Mouse (Mus musculus): ENCODE data around the gene Ldlrap1. TPM values are rescaled to one million over a fixed set of nuclear protein-coding genes. Genes with fewer than 3 reads are reported as not detected.
"Not testable (repeated sequence)": the region's sequence is repeated elsewhere in the genome, so short reads cannot be mapped to it uniquely, and the experiment has no call there.

The Ldlrap1 gene
- 10 to 100 TPM; 26.1 to 42.4 TPM for polyA plus RNA-seq (2017; shearing (Covaris generic))

GRCm38 (mm10) chr4:134767426-134768225 lies at the start of gene Ldlrap1:
TSS of gene Ldlrap1 (minus strand) at chr4:134768024.
- peak; percentile 89 for ATAC-seq

- ATAC-seq = no peak
These were observed 46.4 kb upstream of the Ldlrap1 start for GRCm38 (mm10) chr4:134814229-134814571.

- no peak for ATAC-seq
These were observed 45.8 kb upstream of the Ldlrap1 start for GRCm38 (mm10) chr4:134813406-134814228.

GRCm38 (mm10) chr4:134804765-134805164 lies 36.9 kb upstream of the Ldlrap1 start:
- ATAC-seq = no peak

- ATAC-seq = no peak
These were observed 34.9 kb upstream of the Ldlrap1 start for GRCm38 (mm10) chr4:134802765-134803164.

- no peak for ATAC-seq
These were observed 34.3 kb upstream of the Ldlrap1 start for GRCm38 (mm10) chr4:134802155-134802554.

GRCm38 (mm10) chr4:134800693-134801092 lies 32.9 kb upstream of the Ldlrap1 start:
- no peak for ATAC-seq

- no peak for ATAC-seq
These were observed 32.3 kb upstream of the Ldlrap1 start for GRCm38 (mm10) chr4:134800098-134800497.

- peak; percentile 20 for ATAC-seq
These were observed 31.4 kb upstream of the Ldlrap1 start for GRCm38 (mm10) chr4:134799272-134799671.

GRCm38 (mm10) chr4:134798861-134799260 lies 31.0 kb upstream of the Ldlrap1 start:
- ATAC-seq = no peak

- no peak for ATAC-seq
These were observed 29.8 kb upstream of the Ldlrap1 start for GRCm38 (mm10) chr4:134797621-134798020.

- ATAC-seq = peak; percentile 88
These were observed 28.9 kb upstream of the Ldlrap1 start for GRCm38 (mm10) chr4:134796581-134797361.

GRCm38 (mm10) chr4:134795819-134796485 lies 28.1 kb upstream of the Ldlrap1 start:
- peak; percentile 22 for ATAC-seq

- ATAC-seq = not testable (repeated sequence)
These were observed 27.1 kb upstream of the Ldlrap1 start for GRCm38 (mm10) chr4:134794959-134795358.

GRCm38 (mm10) chr4:134793213-134793956 lies 25.6 kb upstream of the Ldlrap1 start:
- no peak for ATAC-seq

GRCm38 (mm10) chr4:134791731-134792130 lies 23.9 kb upstream of the Ldlrap1 start:
- no peak for ATAC-seq

- peak; percentile 99 for ATAC-seq
These were observed 19.1 kb upstream of the Ldlrap1 start for GRCm38 (mm10) chr4:134786946-134787345.

- no peak for ATAC-seq
These were observed 16.9 kb upstream of the Ldlrap1 start for GRCm38 (mm10) chr4:134784701-134785100.

GRCm38 (mm10) chr4:134779136-134779934 lies 11.5 kb upstream of the Ldlrap1 start:
- ATAC-seq = no peak

- ATAC-seq = no peak
These were observed 8.4 kb upstream of the Ldlrap1 start for GRCm38 (mm10) chr4:134776246-134776645.

All from CD4-positive, CD25-positive, alpha-beta regulatory T cell, adult 4 months (primary cell).